Mouse (Mus musculus) ES-E14 (cell line): ENCODE measurements at regions not wholly inside any gene's neighbourhood (a gene's known extent, or its start where the extent isn't known, plus 50 kb on each side); places are given as distances from the start of the nearest gene placed in this dataset.

Source experiments
- HCFC1 ChIP-seq: IDR thresholded peaks from 2 replicates; pipeline ENCODE4 v1.6.1; 2012; ENCODE audit warnings: low read length, inconsistent platforms, borderline replicate concordance; ENCODE audit not compliant: insufficient read depth
- MAFK ChIP-seq: IDR thresholded peaks from 2 replicates; pipeline ENCODE4 v1.6.1; 2014; ENCODE audit warnings: mild to moderate bottlenecking, low read depth, low read length, inconsistent platforms; ENCODE audit not compliant: insufficient read depth
- ZC3H11A ChIP-seq: IDR thresholded peaks from 2 replicates; pipeline ENCODE4 v1.6.1; 2012; ENCODE audit warnings: low read depth, mild to moderate bottlenecking, inconsistent platforms, low read length, borderline replicate concordance

DNA sequence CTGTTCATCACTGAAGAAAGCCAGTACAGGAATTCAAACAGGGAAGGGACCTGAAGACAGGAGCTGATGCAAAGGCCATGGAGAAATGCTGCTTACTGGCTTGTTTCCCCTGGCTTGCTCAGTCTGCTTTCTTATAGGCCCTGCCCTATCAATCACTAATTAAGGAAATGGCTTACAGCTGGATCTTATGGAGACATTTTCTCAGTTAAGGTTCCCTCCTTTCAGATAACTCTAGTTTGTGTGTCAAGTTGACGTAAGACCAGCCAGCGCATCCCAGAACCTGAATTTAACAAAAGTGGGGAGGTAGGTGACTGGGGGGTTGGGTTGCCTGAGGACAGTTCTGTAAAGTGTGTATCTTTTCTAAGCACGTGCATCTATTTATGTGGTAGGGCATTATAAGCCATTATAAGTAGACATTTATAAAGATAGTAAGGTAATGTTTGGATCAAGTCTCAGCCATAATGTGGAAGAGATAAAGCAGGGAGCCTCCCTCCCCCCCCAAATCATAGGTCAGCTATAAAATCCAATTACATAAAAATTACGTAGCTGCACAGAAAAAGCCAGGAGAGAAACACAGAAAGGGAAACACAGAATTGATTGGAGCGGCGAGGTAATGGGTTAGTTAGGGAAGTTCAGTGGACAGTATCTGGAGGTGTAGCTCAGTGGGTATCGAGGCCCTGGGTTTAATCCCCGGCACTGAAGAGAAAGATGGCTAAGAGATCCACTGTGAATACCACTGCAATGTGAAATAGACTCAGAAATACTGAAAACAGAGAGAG lies 108.6 kb upstream of the Cpm start:
- TF ChIP-seq ZC3H11A (no peak), MAFK (no peak), HCFC1 (no peak)
